Mouse (Mus musculus): ENCODE results near the gene Pon3. TPM values are rescaled to one million over a fixed set of nuclear protein-coding genes. Genes with fewer than 3 reads are reported as not detected.
A peak's percentile ranks its signal among the peaks of the same experiment; 100 is the strongest.

Gene Pon3
- polyA plus RNA-seq, 1 experiment from 2014 or later: 62.9 TPM

GRCm38 (mm10) chr6:5296067-5296466 lies 40.0 kb upstream of the Pon3 start:
- H3K27ac ChIP-seq (ENCODE audit: low read depth, low read length): peak overlapping the region; percentile 98
- H3K27me3 ChIP-seq (replicated peaks; ENCODE audit: control insufficient read depth, insufficient read depth, low read length): no peaks in the 10 kb centered on the region
- 57% methylated on average over 7 of the region's 7 CpGs for WGBS
- peaks cover 4% of the 10 kb centered on the region for H3K4me1 ChIP-seq (replicated peaks; ENCODE audit: control insufficient read depth, insufficient read depth, low read length)
- H3K4me2 ChIP-seq (replicated peaks; ENCODE audit: low read depth): peak overlapping the region; percentile 68
- no peak for TF ChIP-seq CTCF (IDR thresholded peaks at IDR 0.05; ENCODE audit: low read depth)
- peak overlapping the region; percentile 81 for H3K4me3 ChIP-seq (ENCODE audit: low read depth, low read length)
- peak; percentile 63 for ATAC-seq
- no peaks in the 10 kb centered on the region for H3K9me3 ChIP-seq (ENCODE audit: control insufficient read depth)
- H3K36me3 ChIP-seq (ENCODE audit: control insufficient read depth, insufficient read depth): peaks cover 9% of the 10 kb centered on the region; the same call in 1 of the 2 replicates
- H3K9ac ChIP-seq (ENCODE audit: low read depth, low read length): no peak overlapping the region

- Histone ChIP-seq H3K4me1 (replicated peaks; ENCODE audit: control insufficient read depth, insufficient read depth, low read length) (peaks cover 4% of the 10 kb centered on the region), H3K36me3 (ENCODE audit: control insufficient read depth, insufficient read depth) (peaks cover 9% of the 10 kb centered on the region; the same call in 1 of the 2 replicates), H3K4me2 (replicated peaks; ENCODE audit: low read depth) (peak overlapping the region; percentile 37; the same call in 1 of the 2 replicates), H3K9ac (ENCODE audit: low read depth, low read length) (no peak overlapping the region), H3K9me3 (ENCODE audit: control insufficient read depth) (no peaks in the 10 kb centered on the region), H3K27me3 (replicated peaks; ENCODE audit: control insufficient read depth, insufficient read depth, low read length) (no peaks in the 10 kb centered on the region), H3K4me3 (ENCODE audit: low read depth, low read length) (no peak overlapping the region), H3K27ac (ENCODE audit: low read depth, low read length) (no peak overlapping the region)
- 86% methylated on average over 16 of the region's 16 CpGs for WGBS
- TF ChIP-seq CTCF (IDR thresholded peaks at IDR 0.05; ENCODE audit: low read depth): peak; percentile 34
- no peak for ATAC-seq
These were observed 38.8 kb upstream of the Pon3 start for GRCm38 (mm10) chr6:5294659-5295449.

- TF ChIP-seq CTCF (IDR thresholded peaks at IDR 0.05; ENCODE audit: low read depth): no peak
- Histone ChIP-seq H3K9me3 (ENCODE audit: control insufficient read depth) (no peaks in the 10 kb centered on the region), H3K27ac (ENCODE audit: low read depth, low read length) (no peak overlapping the region), H3K27me3 (replicated peaks; ENCODE audit: control insufficient read depth, insufficient read depth, low read length) (no peaks in the 10 kb centered on the region), H3K4me2 (replicated peaks; ENCODE audit: low read depth) (no peak overlapping the region), H3K4me1 (replicated peaks; ENCODE audit: control insufficient read depth, insufficient read depth, low read length) (peaks cover 4% of the 10 kb centered on the region), H3K36me3 (ENCODE audit: control insufficient read depth, insufficient read depth) (peaks cover 21% of the 10 kb centered on the region), H3K4me3 (ENCODE audit: low read depth, low read length) (no peak overlapping the region), H3K9ac (ENCODE audit: low read depth, low read length) (no peak overlapping the region)
- no peak for ATAC-seq
- 74% methylated on average over 5 of the region's 5 CpGs for WGBS
These were observed 36.8 kb upstream of the Pon3 start for GRCm38 (mm10) chr6:5292841-5293240.

GRCm38 (mm10) chr6:5291450-5291849 lies 35.4 kb upstream of the Pon3 start:
- peaks cover 1% of the 10 kb centered on the region for H3K4me1 ChIP-seq (replicated peaks; ENCODE audit: control insufficient read depth, insufficient read depth, low read length)
- no peak overlapping the region for H3K4me3 ChIP-seq (ENCODE audit: low read depth, low read length)
- H3K4me2 ChIP-seq (replicated peaks; ENCODE audit: low read depth): no peak overlapping the region
- no peaks in the 10 kb centered on the region for H3K9me3 ChIP-seq (ENCODE audit: control insufficient read depth)
- H3K9ac ChIP-seq (ENCODE audit: low read depth, low read length): no peak overlapping the region
- no peak for TF ChIP-seq CTCF (IDR thresholded peaks at IDR 0.05; ENCODE audit: low read depth)
- ATAC-seq: no peak
- peaks cover 27% of the 10 kb centered on the region for H3K36me3 ChIP-seq (ENCODE audit: control insufficient read depth, insufficient read depth)
- H3K27ac ChIP-seq (ENCODE audit: low read depth, low read length): 0 out of 2 replicates have a peak overlapping the region, but pooled peaks have one; percentile 11
- no peaks in the 10 kb centered on the region for H3K27me3 ChIP-seq (replicated peaks; ENCODE audit: control insufficient read depth, insufficient read depth, low read length)
- WGBS: 50% methylated on average over 4 of the region's 4 CpGs

GRCm38 (mm10) chr6:5287919-5288318 lies 31.8 kb upstream of the Pon3 start:
- Histone ChIP-seq H3K9me3 (ENCODE audit: control insufficient read depth) (no peaks in the 10 kb centered on the region), H3K4me3 (ENCODE audit: low read depth, low read length) (no peak overlapping the region), H3K4me2 (replicated peaks; ENCODE audit: low read depth) (no peak overlapping the region), H3K9ac (ENCODE audit: low read depth, low read length) (no peak overlapping the region), H3K27me3 (replicated peaks; ENCODE audit: control insufficient read depth, insufficient read depth, low read length) (no peaks in the 10 kb centered on the region), H3K4me1 (replicated peaks; ENCODE audit: control insufficient read depth, insufficient read depth, low read length) (no peaks in the 10 kb centered on the region; the same call in none of the 2 replicates), H3K36me3 (ENCODE audit: control insufficient read depth, insufficient read depth) (peaks cover 18% of the 10 kb centered on the region), H3K27ac (ENCODE audit: low read depth, low read length) (peak overlapping the region; percentile 42; the same call in 1 of the 2 replicates)
- WGBS: 55% methylated on average over 5 of the region's 5 CpGs
- ATAC-seq: no peak
- no peak for TF ChIP-seq CTCF (IDR thresholded peaks at IDR 0.05; ENCODE audit: low read depth)

GRCm38 (mm10) chr6:5287392-5287791 lies 31.3 kb upstream of the Pon3 start:
- peak; percentile 72 for ATAC-seq
- Histone ChIP-seq H3K27me3 (replicated peaks; ENCODE audit: control insufficient read depth, insufficient read depth, low read length) (no peaks in the 10 kb centered on the region), H3K9me3 (ENCODE audit: control insufficient read depth) (no peaks in the 10 kb centered on the region), H3K4me2 (replicated peaks; ENCODE audit: low read depth) (no peak overlapping the region), H3K9ac (ENCODE audit: low read depth, low read length) (no peak overlapping the region), H3K4me3 (ENCODE audit: low read depth, low read length) (no peak overlapping the region), H3K36me3 (ENCODE audit: control insufficient read depth, insufficient read depth) (peaks cover 18% of the 10 kb centered on the region), H3K27ac (ENCODE audit: low read depth, low read length) (no peak overlapping the region), H3K4me1 (replicated peaks; ENCODE audit: control insufficient read depth, insufficient read depth, low read length) (no peaks in the 10 kb centered on the region; the same call in none of the 2 replicates)
- WGBS: 47% methylated on average over 2 of the region's 2 CpGs
- TF ChIP-seq CTCF (IDR thresholded peaks at IDR 0.05; ENCODE audit: low read depth): no peak

Data from intestine, postnatal 0 days (tissue).